Mouse (Mus musculus): Measurements from ENCODE around the gene B230118H07Rik.

The B230118H07Rik gene

GRCm38 (mm10) chr2:101649114-101649671 is at the start of gene B230118H07Rik, which contains the start of gene Rag1:
TSS of gene B230118H07Rik (minus strand) at chr2:101649532.
TSS of gene Rag1 (minus strand) at chr2:101649501.
- no peak for DNase-seq (ENCODE audit: low spot score)

- no peak for DNase-seq (ENCODE audit: low spot score)
These were observed 46.3 kb upstream of the B230118H07Rik start for GRCm38 (mm10) chr2:101695584-101695983.

- DNase-seq (ENCODE audit: low spot score) = peak; percentile 66
These were observed 44.4 kb upstream of the B230118H07Rik start for GRCm38 (mm10) chr2:101693577-101694215.

GRCm38 (mm10) chr2:101693043-101693442 is 43.7 kb upstream of the B230118H07Rik start:
- no peak for DNase-seq (ENCODE audit: low spot score)

GRCm38 (mm10) chr2:101690252-101690827 is 41.0 kb upstream of the B230118H07Rik start:
- DNase-seq (ENCODE audit: low spot score) = no peak

GRCm38 (mm10) chr2:101688011-101688410 is 38.7 kb upstream of the B230118H07Rik start:
- DNase-seq (ENCODE audit: low spot score) = no peak

GRCm38 (mm10) chr2:101684421-101684820 is 35.1 kb upstream of the B230118H07Rik start:
- DNase-seq (ENCODE audit: low spot score) = no peak

GRCm38 (mm10) chr2:101679164-101679784 is 29.9 kb upstream of the B230118H07Rik start:
- DNase-seq (ENCODE audit: low spot score) = peak; percentile 54

GRCm38 (mm10) chr2:101678236-101679021 is 29.1 kb upstream of the B230118H07Rik start, which contains the start of gene Traf6:
TSS of gene Traf6 (plus strand) at chr2:101678429.
- peak; percentile 91 for DNase-seq (ENCODE audit: low spot score)

- DNase-seq (ENCODE audit: low spot score) = no peak
These were observed 24.2 kb upstream of the B230118H07Rik start for GRCm38 (mm10) chr2:101673547-101673946.

- DNase-seq (ENCODE audit: low spot score) = no peak
These were observed 19.4 kb upstream of the B230118H07Rik start for GRCm38 (mm10) chr2:101668751-101669150.

GRCm38 (mm10) chr2:101665703-101666092 is 16.4 kb upstream of the B230118H07Rik start:
- no peak for DNase-seq (ENCODE audit: low spot score)

GRCm38 (mm10) chr2:101665058-101665702 is 15.8 kb upstream of the B230118H07Rik start:
- peak; percentile 90 for DNase-seq (ENCODE audit: low spot score)

GRCm38 (mm10) chr2:101660536-101660935 is 11.2 kb upstream of the B230118H07Rik start:
- DNase-seq (ENCODE audit: low spot score) = no peak

GRCm38 (mm10) chr2:101652921-101653597 is 3.7 kb upstream of the B230118H07Rik start:
- peak; percentile 85 for DNase-seq (ENCODE audit: low spot score)

GRCm38 (mm10) chr2:101652204-101652920 is 3.0 kb upstream of the B230118H07Rik start:
- DNase-seq (ENCODE audit: low spot score) = no peak

- DNase-seq (ENCODE audit: low spot score) = no peak
These were observed 1.1 kb upstream of the B230118H07Rik start for GRCm38 (mm10) chr2:101650446-101650845.

- DNase-seq (ENCODE audit: low spot score) = no peak
These were observed 971 bp downstream of the B230118H07Rik start for GRCm38 (mm10) chr2:101648361-101648760.

- no peak for DNase-seq (ENCODE audit: low spot score)
These were observed 3.5 kb downstream of the B230118H07Rik start for GRCm38 (mm10) chr2:101645841-101646240.

GRCm38 (mm10) chr2:101639840-101640350 is 9.4 kb downstream of the B230118H07Rik start:
- DNase-seq (ENCODE audit: low spot score) = no peak
